Mouse (Mus musculus): ENCODE measurements around the gene E130218I03Rik. TPM values are rescaled to one million over a fixed set of nuclear protein-coding genes. Genes with fewer than 3 reads are reported as not detected.
A peak's percentile ranks its signal among the peaks of the same experiment; 100 is the strongest.
"Not testable (repeated sequence)": the region's sequence is repeated elsewhere in the genome, so short reads cannot be mapped to it uniquely, and the experiment has no call there.

The E130218I03Rik gene
- polyA plus RNA-seq, 1 experiment from 2014 or later, result 1.4 TPM

DNA sequence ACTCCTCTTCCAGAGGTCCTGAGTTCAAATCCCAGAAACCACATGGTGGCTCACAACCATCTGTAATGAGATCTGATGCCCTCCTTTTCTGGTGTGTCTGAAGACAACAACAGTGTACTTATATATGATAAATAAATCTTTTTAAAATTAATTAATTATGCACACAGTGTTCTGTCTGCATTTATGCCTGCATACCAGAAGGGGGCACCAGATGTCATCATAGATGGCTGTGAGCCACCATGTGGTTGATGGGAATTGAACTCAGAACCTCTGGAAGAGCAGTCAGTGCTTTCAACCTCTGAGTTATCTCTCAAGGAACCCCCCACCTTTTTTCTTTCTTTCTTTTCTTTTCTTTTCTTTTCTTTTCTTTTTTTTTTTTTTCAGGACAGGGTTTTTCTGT is 26.2 kb downstream of the E130218I03Rik start:
- not testable (repeated sequence) for H3K27ac ChIP-seq; H3K4me3 ChIP-seq; ATAC-seq (ENCODE audit: insufficient number of reproducible peaks, insufficient read depth, low FRiP score, low TSS enrichment); H3K4me2 ChIP-seq (replicated peaks); H3K9ac ChIP-seq; H3K9me3 ChIP-seq; H3K4me1 ChIP-seq; H3K36me3 ChIP-seq; H3K27me3 ChIP-seq

DNA sequence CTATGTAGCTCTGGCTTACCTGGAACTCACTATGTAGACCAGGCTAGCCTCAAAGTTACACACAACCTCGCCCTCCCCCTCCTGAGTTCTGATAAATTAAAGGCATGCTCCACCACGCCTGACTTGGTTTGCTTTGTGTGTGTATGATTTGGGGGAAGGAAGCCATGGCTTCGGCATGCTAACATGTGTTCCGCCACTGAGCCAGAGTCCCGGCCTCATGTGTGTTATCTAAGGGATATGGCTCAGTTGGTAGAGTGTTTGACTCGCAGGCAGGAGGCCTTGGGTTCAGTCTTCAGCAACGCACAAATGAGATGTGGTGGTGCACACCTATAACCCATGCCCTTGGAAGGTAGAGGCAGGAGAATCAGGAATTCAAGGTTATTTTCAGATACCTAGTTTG is 28.5 kb downstream of the E130218I03Rik start:
- no peak overlapping the region for H3K4me2 ChIP-seq (replicated peaks)
- 83% methylated on average over 7 of the region's 7 CpGs for WGBS
- no peak for ATAC-seq (ENCODE audit: insufficient number of reproducible peaks, insufficient read depth, low FRiP score, low TSS enrichment)

DNA sequence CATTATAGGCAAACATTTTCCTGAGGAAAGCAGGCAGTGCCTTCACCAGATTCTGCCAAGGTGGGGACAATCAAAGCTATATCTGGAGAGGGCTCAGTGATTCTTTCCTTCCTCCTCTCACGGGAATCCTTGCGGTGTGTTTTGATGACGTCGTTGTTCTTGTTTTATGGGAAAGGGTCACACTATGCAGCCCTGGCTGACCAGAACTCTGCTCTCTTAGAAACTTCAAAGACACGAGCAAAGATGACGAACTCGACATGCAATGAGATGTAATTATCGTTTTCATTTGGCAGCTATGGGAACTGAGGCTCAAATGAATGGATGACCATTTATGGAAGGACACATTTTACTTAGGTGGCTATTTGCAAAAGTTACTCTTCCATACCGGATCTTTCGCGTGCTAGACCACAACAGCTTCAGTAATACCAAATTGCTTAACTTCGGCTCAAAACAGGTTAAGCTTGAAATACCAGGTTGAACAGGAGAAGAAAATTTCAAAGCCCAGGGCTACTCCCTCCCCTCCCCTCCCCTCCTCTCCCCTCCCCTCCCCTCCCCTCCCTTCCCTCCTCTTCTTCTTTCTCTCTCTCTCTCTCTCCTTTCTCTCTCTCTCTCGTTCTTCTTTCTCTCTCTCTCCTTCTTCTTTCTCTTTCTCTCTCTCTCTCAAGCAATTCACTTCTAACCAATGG is 29.4 kb downstream of the E130218I03Rik start:
- Histone ChIP-seq H3K27me3 (no peaks in the 10 kb centered on the region), H3K36me3 (peaks cover 14% of the 10 kb centered on the region), H3K4me1 (0 out of 2 replicates have a peak, but pooled peaks cover 3% of the 10 kb centered on the region), H3K9ac (no peak overlapping the region), H3K4me2 (replicated peaks) (peak overlapping the region; percentile 38), H3K27ac (no peak overlapping the region), H3K9me3 (no peaks in the 10 kb centered on the region), H3K4me3 (peak overlapping the region; percentile 9)
- ATAC-seq (ENCODE audit: insufficient number of reproducible peaks, insufficient read depth, low FRiP score, low TSS enrichment), result no peak
- WGBS, result 30% methylated on average over 13 of the region's 13 CpGs

More for the DNA sequence above, 28.5 kb downstream of the E130218I03Rik start:
- Histone ChIP-seq H3K9me3 (no peaks in the 10 kb centered on the region), H3K4me1 (0 out of 2 replicates have a peak, but pooled peaks cover 3% of the 10 kb centered on the region), H3K27me3 (no peaks in the 10 kb centered on the region), H3K27ac (no peak overlapping the region), H3K4me3 (no peak overlapping the region), H3K9ac (no peak overlapping the region), H3K36me3 (peaks cover 5% of the 10 kb centered on the region)

DNA sequence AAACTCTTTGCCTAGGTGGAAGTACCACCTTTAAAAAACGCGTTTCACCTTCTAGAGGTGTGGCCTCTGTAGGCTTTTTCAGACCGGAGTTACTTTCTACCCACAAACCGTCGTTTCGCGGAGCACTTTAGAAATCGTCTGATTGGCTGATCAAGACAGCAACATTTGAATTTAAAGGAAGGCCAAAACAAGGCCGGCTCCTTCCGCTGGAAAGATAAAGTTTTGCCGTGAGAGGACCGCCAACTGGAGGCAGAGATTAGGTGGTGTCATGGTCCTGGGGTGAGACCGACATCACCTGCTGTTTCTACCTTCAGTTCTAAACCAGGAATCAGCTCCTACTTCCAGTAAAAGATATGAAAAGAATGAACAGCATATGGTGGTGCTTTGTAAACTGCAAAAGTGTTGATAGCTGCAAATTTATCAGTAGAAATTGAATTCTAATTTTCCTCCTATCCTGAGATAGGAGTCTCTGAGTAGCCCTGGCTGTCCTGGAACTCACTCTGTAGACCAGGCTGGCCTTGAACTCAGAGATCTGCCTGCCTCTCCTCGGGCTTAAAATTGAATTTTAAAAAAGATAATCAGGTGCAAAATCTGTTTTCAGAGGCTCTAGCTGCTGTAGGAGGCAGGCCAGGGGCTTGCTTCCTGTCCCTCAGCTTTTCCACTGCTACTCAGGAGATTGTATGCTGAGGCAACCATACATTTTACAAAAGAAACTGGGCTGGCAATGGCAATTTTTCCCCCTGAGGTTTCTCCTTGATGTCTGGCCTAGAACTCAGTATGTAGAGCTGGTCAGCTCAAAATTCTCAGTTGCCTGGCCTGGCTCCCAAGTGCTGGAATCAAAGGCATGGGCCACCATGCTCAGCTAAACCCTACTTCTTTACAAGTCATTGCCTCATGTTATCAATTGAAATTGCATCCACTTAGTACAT is 30.2 kb downstream of the E130218I03Rik start:
- Histone ChIP-seq H3K9ac (no peak overlapping the region), H3K9me3 (no peaks in the 10 kb centered on the region), H3K27ac (no peak overlapping the region), H3K27me3 (no peaks in the 10 kb centered on the region), H3K4me2 (replicated peaks) (peak overlapping the region; percentile 38), H3K36me3 (peaks cover 20% of the 10 kb centered on the region), H3K4me1 (0 out of 2 replicates have a peak, but pooled peaks cover 3% of the 10 kb centered on the region), H3K4me3 (peak overlapping the region; percentile 9)
- no peak for ATAC-seq (ENCODE audit: insufficient number of reproducible peaks, insufficient read depth, low FRiP score, low TSS enrichment)
- 5% methylated on average over 14 of the region's 14 CpGs for whole genome bisulfite sequencing

DNA sequence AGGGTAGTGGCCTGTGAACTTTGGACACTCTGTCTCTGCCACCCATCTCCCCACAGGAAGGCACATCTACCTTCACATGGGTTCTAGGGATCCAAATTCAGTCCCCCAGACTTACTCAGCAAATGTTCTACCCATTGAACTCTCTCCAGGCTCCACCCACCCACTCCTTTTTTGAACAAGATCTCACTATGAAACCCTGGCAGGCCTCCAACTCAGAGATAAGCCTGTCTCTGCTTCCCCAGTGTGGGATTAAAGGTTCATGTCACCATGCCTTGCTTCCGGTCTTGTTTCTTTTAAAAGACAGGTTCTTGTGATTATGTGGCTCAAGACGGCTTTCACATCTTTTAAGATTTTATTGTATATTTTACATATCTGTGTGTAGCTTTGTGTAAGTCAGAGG is 41.5 kb downstream of the E130218I03Rik start:
- Histone ChIP-seq H3K27ac (no peak overlapping the region), H3K9me3 (no peaks in the 10 kb centered on the region), H3K4me1 (peaks cover 14% of the 10 kb centered on the region), H3K27me3 (no peaks in the 10 kb centered on the region), H3K36me3 (peaks cover 26% of the 10 kb centered on the region), H3K4me2 (replicated peaks) (no peak overlapping the region), H3K9ac (no peak overlapping the region), H3K4me3 (no peak overlapping the region)
- no peak for ATAC-seq (ENCODE audit: insufficient number of reproducible peaks, insufficient read depth, low FRiP score, low TSS enrichment)
- WGBS, result 96% methylated on average over 2 of the region's 2 CpGs

DNA sequence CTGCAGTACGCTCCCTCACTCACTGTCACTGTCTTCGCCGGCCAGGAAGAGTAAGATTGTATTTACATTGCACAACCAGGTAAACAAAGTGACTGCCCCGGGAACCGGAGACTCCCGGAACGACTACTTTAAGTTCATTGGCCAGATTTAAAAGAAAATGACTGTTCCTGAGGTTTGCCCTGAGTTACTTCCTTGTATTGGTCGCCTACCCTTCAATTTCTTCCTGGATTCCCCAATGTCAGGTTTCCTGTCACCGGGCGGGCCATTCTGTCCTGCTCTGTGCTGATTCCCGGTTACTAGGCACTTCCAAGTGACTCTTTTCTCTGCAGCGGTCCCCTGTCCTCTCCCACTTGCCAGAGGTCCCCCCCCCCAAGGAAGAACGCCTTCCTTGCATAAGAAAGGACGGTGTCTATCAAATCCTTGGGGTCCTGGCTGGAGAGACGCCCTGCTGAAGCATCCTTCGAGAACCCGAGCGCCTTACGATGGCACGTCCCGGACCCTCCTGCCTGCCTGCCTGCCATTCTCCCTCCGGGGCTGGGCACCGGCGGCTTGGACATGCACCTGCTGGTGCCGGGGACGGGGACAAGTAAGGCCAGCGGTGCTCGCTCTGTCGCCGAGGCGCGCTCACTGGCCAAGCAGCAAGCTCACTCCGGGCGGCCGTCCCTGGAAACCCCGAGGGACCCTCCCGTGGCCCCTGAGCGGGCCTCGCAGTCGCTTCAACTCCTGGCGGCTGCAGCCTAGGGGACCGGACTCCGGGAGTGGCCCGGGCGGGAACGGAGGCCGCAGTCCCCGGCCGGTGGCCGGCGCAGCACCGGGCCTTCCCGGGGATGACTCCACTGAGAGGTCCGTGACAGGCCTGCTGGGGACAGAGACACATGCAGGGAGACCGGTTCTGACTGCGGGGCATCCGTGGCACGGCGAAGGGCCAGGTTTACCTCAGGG is 43.0 kb downstream of the E130218I03Rik start:
- ATAC-seq (ENCODE audit: insufficient number of reproducible peaks, insufficient read depth, low FRiP score, low TSS enrichment), result peak; percentile 25
- H3K9ac ChIP-seq, result peak overlapping the region; percentile 93
- H3K27ac ChIP-seq, result peak overlapping the region; percentile 100
- H3K9me3 ChIP-seq, result no peaks in the 10 kb centered on the region
- no peaks in the 10 kb centered on the region for H3K27me3 ChIP-seq
- peaks cover 20% of the 10 kb centered on the region for H3K36me3 ChIP-seq
- H3K4me2 ChIP-seq (replicated peaks), result peak overlapping the region; percentile 94
- peak overlapping the region; percentile 73 for H3K4me3 ChIP-seq
- 3% methylated on average over 59 of the region's 59 CpGs for WGBS
- H3K4me1 ChIP-seq, result peaks cover 14% of the 10 kb centered on the region

DNA sequence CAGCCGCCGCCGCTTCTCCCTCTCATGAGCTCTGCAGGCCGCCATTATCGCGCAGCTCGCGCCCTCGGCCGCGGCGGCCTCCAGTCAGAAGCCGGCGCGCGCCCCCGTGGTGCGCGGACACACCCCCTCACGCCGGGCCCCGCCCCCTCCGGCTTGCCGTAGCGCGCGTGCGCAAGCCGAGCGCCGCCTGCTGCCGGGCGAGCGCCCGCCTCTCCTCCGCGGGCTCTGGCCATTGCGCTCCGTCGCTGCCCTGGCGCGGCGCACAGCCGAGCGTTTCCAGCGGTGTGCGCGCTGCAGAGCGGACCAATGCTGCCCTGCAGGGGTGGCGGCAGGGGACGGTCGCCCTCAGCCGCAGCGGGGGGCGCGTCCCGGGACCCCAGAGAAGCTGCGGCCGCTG is 43.7 kb downstream of the E130218I03Rik start:
- Histone ChIP-seq H3K27ac (peak overlapping the region; percentile 100), H3K9ac (peak overlapping the region; percentile 93), H3K4me2 (replicated peaks) (peak overlapping the region; percentile 94), H3K4me1 (peaks cover 14% of the 10 kb centered on the region), H3K36me3 (peaks cover 15% of the 10 kb centered on the region), H3K4me3 (peak overlapping the region; percentile 73), H3K9me3 (no peaks in the 10 kb centered on the region), H3K27me3 (no peaks in the 10 kb centered on the region)
- under 1% methylated on average over 58 of the region's 59 CpGs for WGBS
- peak; percentile 96 for ATAC-seq (ENCODE audit: insufficient number of reproducible peaks, insufficient read depth, low FRiP score, low TSS enrichment)

DNA sequence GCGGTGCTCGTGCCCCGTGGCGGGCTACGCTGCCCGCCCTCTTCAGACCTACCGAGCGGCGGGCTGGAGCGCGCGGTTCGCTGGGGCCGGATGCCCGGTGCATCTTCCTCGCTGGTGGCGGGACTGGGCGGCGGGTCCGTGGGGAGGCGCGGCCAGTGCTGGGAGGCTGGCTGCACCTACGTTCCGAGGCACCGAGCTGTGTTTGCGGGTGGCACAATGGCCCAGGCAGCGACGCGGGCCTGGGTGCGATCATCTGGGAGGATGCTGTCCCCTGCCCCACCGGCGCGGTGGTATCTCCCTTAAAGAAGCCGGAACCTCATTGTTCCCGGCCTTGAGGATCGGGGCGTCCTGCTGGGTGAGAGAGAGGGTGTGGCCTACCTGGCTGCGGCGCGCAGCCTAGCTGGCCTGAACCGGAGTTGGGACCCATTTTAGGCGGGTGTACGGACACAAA is 44.1 kb downstream of the E130218I03Rik start, which contains the start of gene Pdik1l:
TSS of gene Pdik1l (minus strand) at position 321 of the 451 bp plus-strand sequence.
- Histone ChIP-seq H3K36me3 (peaks cover 12% of the 10 kb centered on the region; the same call in 1 of the 2 replicates), H3K9me3 (no peaks in the 10 kb centered on the region), H3K4me2 (replicated peaks) (peak within 1 kb of the TSS; percentile 94), H3K4me1 (peaks cover 14% of the 10 kb centered on the region), H3K9ac (peak within 1 kb of the TSS; percentile 93), H3K4me3 (peak within 1 kb of the TSS; percentile 73), H3K27ac (peak within 1 kb of the TSS; percentile 100), H3K27me3 (no peaks in the 10 kb centered on the region)
- under 1% methylated on average over 43 of the region's 43 CpGs for WGBS
- peak; percentile 74 for ATAC-seq (ENCODE audit: insufficient number of reproducible peaks, insufficient read depth, low FRiP score, low TSS enrichment)

DNA sequence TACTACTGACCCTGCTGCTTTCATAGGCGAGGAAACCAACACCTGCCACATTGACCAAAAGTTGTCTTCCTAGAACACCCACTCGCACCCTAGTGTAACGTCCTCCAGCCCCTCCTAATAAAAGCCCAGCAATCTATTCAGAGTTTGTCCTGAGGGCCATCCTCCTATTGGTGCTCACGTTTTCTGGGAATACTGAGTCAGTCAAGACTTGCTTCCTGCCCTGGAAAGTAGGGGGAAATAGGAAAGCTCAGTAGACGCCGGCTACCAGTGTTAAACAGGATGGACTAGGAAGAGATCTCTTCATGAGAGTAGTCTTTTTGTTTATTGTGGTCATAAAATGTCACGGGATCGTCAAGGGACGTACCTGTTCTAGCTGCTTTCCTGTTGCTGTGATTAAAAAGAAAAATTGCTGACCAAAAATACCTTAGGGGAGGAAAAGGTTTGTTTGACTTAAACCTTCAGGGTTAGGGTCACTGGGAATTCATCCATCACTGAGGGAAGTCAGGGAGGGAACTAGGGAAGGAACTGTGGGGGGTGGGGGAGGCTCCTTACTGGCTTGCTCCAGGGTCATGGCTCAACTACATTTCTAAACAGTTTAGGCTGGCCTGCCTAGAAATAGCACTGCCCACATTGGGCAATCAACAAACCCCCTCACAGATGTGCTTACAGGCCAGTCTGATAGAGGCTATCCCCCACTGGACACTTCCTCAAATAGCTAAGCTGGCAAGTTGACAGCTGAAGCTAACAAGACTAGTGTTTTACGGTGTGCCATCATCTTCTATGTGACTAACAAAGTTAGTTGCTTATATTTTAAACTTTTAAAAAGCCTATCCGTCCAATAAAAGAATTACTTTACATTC is 45.2 kb downstream of the E130218I03Rik start:
- H3K27ac ChIP-seq, result peak overlapping the region; percentile 100; the same call in 1 of the 2 replicates
- peaks cover 14% of the 10 kb centered on the region for H3K4me1 ChIP-seq
- H3K9ac ChIP-seq, result peak overlapping the region; percentile 93
- no peak for ATAC-seq (ENCODE audit: insufficient number of reproducible peaks, insufficient read depth, low FRiP score, low TSS enrichment)
- 0 out of 2 replicates have a peak, but pooled peaks cover 6% of the 10 kb centered on the region for H3K27me3 ChIP-seq
- 37% methylated on average over 11 of the region's 11 CpGs for WGBS
- H3K4me2 ChIP-seq (replicated peaks), result peak overlapping the region; percentile 94
- 0 out of 2 replicates have a peak, but pooled peaks cover 4% of the 10 kb centered on the region for H3K36me3 ChIP-seq
- peak overlapping the region; percentile 73 for H3K4me3 ChIP-seq
- H3K9me3 ChIP-seq, result no peaks in the 10 kb centered on the region

DNA sequence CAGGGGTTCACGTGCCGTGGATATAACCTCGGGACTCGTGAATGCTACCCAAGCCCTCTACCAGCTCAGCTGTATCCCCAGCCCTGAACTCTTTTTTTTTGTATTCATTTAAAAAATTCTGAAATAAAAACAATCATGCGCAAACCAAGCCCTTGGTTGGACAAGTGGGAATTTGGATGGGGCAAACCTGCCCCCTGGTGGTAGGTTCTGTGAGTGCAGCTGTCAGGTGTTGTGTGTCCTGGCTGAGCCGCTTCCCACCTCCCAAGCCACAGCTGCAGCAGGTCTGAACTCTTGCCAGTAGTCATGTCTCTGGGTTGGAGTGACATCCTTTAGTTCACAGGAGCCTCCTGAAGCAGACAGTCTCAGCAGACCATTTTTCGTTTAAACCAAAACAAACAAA is 48.6 kb downstream of the E130218I03Rik start:
- Histone ChIP-seq H3K4me1 (peaks cover 7% of the 10 kb centered on the region), H3K9ac (no peak overlapping the region), H3K36me3 (no peaks in the 10 kb centered on the region), H3K4me2 (replicated peaks) (no peak overlapping the region), H3K4me3 (no peak overlapping the region), H3K27ac (no peak overlapping the region), H3K9me3 (no peaks in the 10 kb centered on the region), H3K27me3 (0 out of 2 replicates have a peak, but pooled peaks cover 11% of the 10 kb centered on the region)
- ATAC-seq (ENCODE audit: insufficient number of reproducible peaks, insufficient read depth, low FRiP score, low TSS enrichment), result no peak
- WGBS, result 16% methylated on average over 7 of the region's 7 CpGs
